Mouse (Mus musculus): ENCODE results near the gene Map3k21. TPM values are rescaled to one million over a fixed set of nuclear protein-coding genes. Genes with fewer than 3 reads are reported as not detected.

Map3k21 gene
- polyA plus RNA-seq, 1 experiment from 2014 or later = 0.10 TPM

GRCm38 (mm10) chr8:125950007-125950940 is 40.0 kb downstream of the Map3k21 start:
- peak; percentile 48; the same call in 1 of the 2 replicates for ATAC-seq (ENCODE audit: insufficient number of reproducible peaks, insufficient read depth, low FRiP score, low TSS enrichment)
- Histone ChIP-seq H3K27me3 (no peaks in the 10 kb centered on the region), H3K36me3 (no peaks in the 10 kb centered on the region), H3K4me1 (no peaks in the 10 kb centered on the region), H3K4me3 (no peak overlapping the region), H3K9ac (no peak overlapping the region), H3K9me3 (no peaks in the 10 kb centered on the region), H3K27ac (no peak overlapping the region), H3K4me2 (replicated peaks) (no peak overlapping the region; the same call in 1 of the 2 replicates)
- 22% methylated on average over 23 of the region's 23 CpGs for WGBS

GRCm38 (mm10) chr8:125955671-125956070 is 45.4 kb downstream of the Map3k21 start:
- 13% methylated on average over 11 of the region's 11 CpGs for WGBS
- H3K36me3 ChIP-seq = no peaks in the 10 kb centered on the region
- no peaks in the 10 kb centered on the region for H3K27me3 ChIP-seq
- no peak overlapping the region for H3K4me2 ChIP-seq (replicated peaks)
- no peaks in the 10 kb centered on the region for H3K4me1 ChIP-seq
- H3K9me3 ChIP-seq = 0 out of 2 replicates have a peak, but pooled peaks cover 2% of the 10 kb centered on the region
- no peak overlapping the region for H3K4me3 ChIP-seq
- H3K9ac ChIP-seq = no peak overlapping the region
- ATAC-seq (ENCODE audit: insufficient number of reproducible peaks, insufficient read depth, low FRiP score, low TSS enrichment) = no peak
- no peak overlapping the region for H3K27ac ChIP-seq

- no peaks in the 10 kb centered on the region for H3K36me3 ChIP-seq
- 75% methylated on average over 9 of the region's 9 CpGs for WGBS
- H3K9me3 ChIP-seq = 0 out of 2 replicates have a peak, but pooled peaks cover 7% of the 10 kb centered on the region
- H3K27ac ChIP-seq = no peak overlapping the region
- no peak overlapping the region for H3K4me3 ChIP-seq
- no peaks in the 10 kb centered on the region for H3K4me1 ChIP-seq
- no peak for ATAC-seq (ENCODE audit: insufficient number of reproducible peaks, insufficient read depth, low FRiP score, low TSS enrichment)
- H3K9ac ChIP-seq = no peak overlapping the region
- no peaks in the 10 kb centered on the region for H3K27me3 ChIP-seq
- H3K4me2 ChIP-seq (replicated peaks) = no peak overlapping the region
These were observed 46.5 kb downstream of the Map3k21 start for GRCm38 (mm10) chr8:125956796-125957195.

- Histone ChIP-seq H3K9me3 (0 out of 2 replicates have a peak, but pooled peaks cover 7% of the 10 kb centered on the region), H3K4me3 (no peak overlapping the region), H3K27ac (no peak overlapping the region), H3K9ac (no peak overlapping the region), H3K36me3 (no peaks in the 10 kb centered on the region), H3K4me2 (replicated peaks) (no peak overlapping the region), H3K4me1 (no peaks in the 10 kb centered on the region), H3K27me3 (no peaks in the 10 kb centered on the region)
- ATAC-seq (ENCODE audit: insufficient number of reproducible peaks, insufficient read depth, low FRiP score, low TSS enrichment) = no peak
- 70% methylated on average over 13 of the region's 13 CpGs for WGBS
These were observed 47.2 kb downstream of the Map3k21 start for GRCm38 (mm10) chr8:125957226-125957993.

- Histone ChIP-seq H3K4me2 (replicated peaks) (no peak overlapping the region), H3K9ac (no peak overlapping the region), H3K4me1 (no peaks in the 10 kb centered on the region), H3K36me3 (no peaks in the 10 kb centered on the region), H3K9me3 (0 out of 2 replicates have a peak, but pooled peaks cover 7% of the 10 kb centered on the region), H3K27me3 (peaks cover 6% of the 10 kb centered on the region), H3K27ac (no peak overlapping the region), H3K4me3 (no peak overlapping the region)
- 25% methylated on average over 1 of the region's 1 CpGs for WGBS
- ATAC-seq (ENCODE audit: insufficient number of reproducible peaks, insufficient read depth, low FRiP score, low TSS enrichment) = no peak
These were observed 47.7 kb downstream of the Map3k21 start for GRCm38 (mm10) chr8:125957994-125958368.

GRCm38 (mm10) chr8:125959363-125959771 is 49.1 kb downstream of the Map3k21 start:
- 0 out of 2 replicates have a peak, but pooled peaks cover 6% of the 10 kb centered on the region for H3K4me1 ChIP-seq
- no peak overlapping the region for H3K9ac ChIP-seq
- peaks cover 18% of the 10 kb centered on the region for H3K27me3 ChIP-seq
- no peak overlapping the region for H3K4me3 ChIP-seq
- 61% methylated on average over 4 of the region's 4 CpGs for WGBS
- 0 out of 2 replicates have a peak, but pooled peaks cover 7% of the 10 kb centered on the region for H3K9me3 ChIP-seq
- ATAC-seq (ENCODE audit: insufficient number of reproducible peaks, insufficient read depth, low FRiP score, low TSS enrichment) = no peak
- H3K36me3 ChIP-seq = no peaks in the 10 kb centered on the region
- H3K27ac ChIP-seq = no peak overlapping the region
- no peak overlapping the region for H3K4me2 ChIP-seq (replicated peaks)

GRCm38 (mm10) chr8:125960037-125960436 is 49.8 kb downstream of the Map3k21 start:
- H3K4me2 ChIP-seq (replicated peaks) = no peak overlapping the region
- 0 out of 2 replicates have a peak, but pooled peaks cover 11% of the 10 kb centered on the region for H3K9me3 ChIP-seq
- H3K36me3 ChIP-seq = no peaks in the 10 kb centered on the region
- 88% methylated on average over 8 of the region's 8 CpGs for WGBS
- no peak overlapping the region for H3K9ac ChIP-seq
- ATAC-seq (ENCODE audit: insufficient number of reproducible peaks, insufficient read depth, low FRiP score, low TSS enrichment) = no peak
- 0 out of 2 replicates have a peak, but pooled peaks cover 6% of the 10 kb centered on the region for H3K4me1 ChIP-seq
- H3K27me3 ChIP-seq = peaks cover 25% of the 10 kb centered on the region
- no peak overlapping the region for H3K4me3 ChIP-seq
- no peak overlapping the region for H3K27ac ChIP-seq

GRCm38 (mm10) chr8:125961790-125962189 is 51.5 kb downstream of the Map3k21 start:
- no peak overlapping the region for H3K4me2 ChIP-seq (replicated peaks)
- ATAC-seq (ENCODE audit: insufficient number of reproducible peaks, insufficient read depth, low FRiP score, low TSS enrichment) = no peak
- H3K4me3 ChIP-seq = no peak overlapping the region
- WGBS = 84% methylated on average over 6 of the region's 6 CpGs
- H3K27me3 ChIP-seq = peaks cover 28% of the 10 kb centered on the region
- H3K27ac ChIP-seq = no peak overlapping the region
- H3K9ac ChIP-seq = no peak overlapping the region
- 0 out of 2 replicates have a peak, but pooled peaks cover 11% of the 10 kb centered on the region for H3K9me3 ChIP-seq
- H3K36me3 ChIP-seq = no peaks in the 10 kb centered on the region
- H3K4me1 ChIP-seq = 0 out of 2 replicates have a peak, but pooled peaks cover 6% of the 10 kb centered on the region

GRCm38 (mm10) chr8:125963807-125964211 is 53.6 kb downstream of the Map3k21 start:
- 0 out of 2 replicates have a peak, but pooled peaks cover 6% of the 10 kb centered on the region for H3K4me1 ChIP-seq
- H3K36me3 ChIP-seq = no peaks in the 10 kb centered on the region
- no peak overlapping the region for H3K9ac ChIP-seq
- peaks cover 28% of the 10 kb centered on the region for H3K27me3 ChIP-seq
- H3K27ac ChIP-seq = no peak overlapping the region
- H3K4me3 ChIP-seq = peak overlapping the region; percentile 0; the same call in 1 of the 2 replicates
- 0 out of 2 replicates have a peak, but pooled peaks cover 11% of the 10 kb centered on the region for H3K9me3 ChIP-seq
- WGBS = 9% methylated on average over 11 of the region's 11 CpGs
- peak overlapping the region; percentile 27 for H3K4me2 ChIP-seq (replicated peaks)
- ATAC-seq (ENCODE audit: insufficient number of reproducible peaks, insufficient read depth, low FRiP score, low TSS enrichment) = no peak

- 47% methylated on average over 3 of the region's 3 CpGs for WGBS
- Histone ChIP-seq H3K36me3 (no peaks in the 10 kb centered on the region), H3K9ac (no peak overlapping the region), H3K4me2 (replicated peaks) (no peak overlapping the region), H3K4me3 (no peak overlapping the region), H3K9me3 (no peaks in the 10 kb centered on the region), H3K27me3 (no peaks in the 10 kb centered on the region), H3K27ac (no peak overlapping the region), H3K4me1 (no peaks in the 10 kb centered on the region)
- ATAC-seq (ENCODE audit: insufficient number of reproducible peaks, insufficient read depth, low FRiP score, low TSS enrichment) = no peak
These were observed 61.1 kb downstream of the Map3k21 start for GRCm38 (mm10) chr8:125971336-125971735.

- WGBS = 81% methylated on average over 4 of the region's 4 CpGs
- no peak for ATAC-seq (ENCODE audit: insufficient number of reproducible peaks, insufficient read depth, low FRiP score, low TSS enrichment)
- Histone ChIP-seq H3K4me3 (no peak overlapping the region), H3K4me2 (replicated peaks) (no peak overlapping the region), H3K27me3 (no peaks in the 10 kb centered on the region), H3K9ac (no peak overlapping the region), H3K9me3 (no peaks in the 10 kb centered on the region), H3K27ac (no peak overlapping the region), H3K4me1 (no peaks in the 10 kb centered on the region), H3K36me3 (no peaks in the 10 kb centered on the region)
These were observed 65.7 kb downstream of the Map3k21 start for GRCm38 (mm10) chr8:125975981-125976380.

Measured in embryonic facial prominence, embryonic 12.5 days (tissue).